Mouse (Mus musculus) heart, adult 9 months (tissue): ENCODE measurements around the gene Ccl7.

ENCODE experiments used
- DNase-seq, 2 experiments: peaks; one replicate each; pipeline ENCODE4 v3.0.0; 2022; ENCODE audit warnings: low spot score in 2 of 2

Ccl7 gene

DNA sequence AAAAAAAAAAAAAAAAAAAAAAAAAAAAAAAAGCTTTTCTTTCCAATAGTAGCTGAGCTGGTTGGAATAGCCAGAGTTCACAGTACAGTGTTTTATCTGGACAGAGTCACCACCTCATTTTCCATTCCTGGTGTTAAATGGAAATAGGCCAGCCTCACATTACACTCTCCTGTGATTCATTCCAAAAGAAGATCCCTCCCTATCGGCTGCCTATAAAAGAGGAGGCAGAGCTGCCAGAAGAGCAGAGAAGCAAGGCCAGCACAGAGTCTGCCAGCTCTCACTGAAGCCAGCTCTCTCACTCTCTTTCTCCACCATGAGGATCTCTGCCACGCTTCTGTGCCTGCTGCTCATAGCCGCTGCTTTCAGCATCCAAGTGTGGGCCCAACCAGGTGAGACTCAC lies at the start of gene Ccl7:
TSS of gene Ccl7 (plus strand) at position 242 of the 400 bp plus-strand sequence.
- DNase-seq: peak; percentile 61 to 72

- peak; percentile 30 to 71 for DNase-seq
Observed at GRCm38 (mm10) chr11:81996172-81996841, 49.2 kb upstream of the Ccl7 start.

GRCm38 (mm10) chr11:81997085-81997484 lies 48.4 kb upstream of the Ccl7 start:
- DNase-seq: no peak

GRCm38 (mm10) chr11:81998646-81999045 lies 46.9 kb upstream of the Ccl7 start:
- DNase-seq: no peak

- DNase-seq: no peak
Observed at GRCm38 (mm10) chr11:81999469-81999868, 46.0 kb upstream of the Ccl7 start.

GRCm38 (mm10) chr11:82000581-82000980 lies 44.9 kb upstream of the Ccl7 start:
- DNase-seq: no peak

- peak in 1 of 2 experiments; percentile 61 for DNase-seq
Observed at GRCm38 (mm10) chr11:82004810-82005209, 40.7 kb upstream of the Ccl7 start.

DNA sequence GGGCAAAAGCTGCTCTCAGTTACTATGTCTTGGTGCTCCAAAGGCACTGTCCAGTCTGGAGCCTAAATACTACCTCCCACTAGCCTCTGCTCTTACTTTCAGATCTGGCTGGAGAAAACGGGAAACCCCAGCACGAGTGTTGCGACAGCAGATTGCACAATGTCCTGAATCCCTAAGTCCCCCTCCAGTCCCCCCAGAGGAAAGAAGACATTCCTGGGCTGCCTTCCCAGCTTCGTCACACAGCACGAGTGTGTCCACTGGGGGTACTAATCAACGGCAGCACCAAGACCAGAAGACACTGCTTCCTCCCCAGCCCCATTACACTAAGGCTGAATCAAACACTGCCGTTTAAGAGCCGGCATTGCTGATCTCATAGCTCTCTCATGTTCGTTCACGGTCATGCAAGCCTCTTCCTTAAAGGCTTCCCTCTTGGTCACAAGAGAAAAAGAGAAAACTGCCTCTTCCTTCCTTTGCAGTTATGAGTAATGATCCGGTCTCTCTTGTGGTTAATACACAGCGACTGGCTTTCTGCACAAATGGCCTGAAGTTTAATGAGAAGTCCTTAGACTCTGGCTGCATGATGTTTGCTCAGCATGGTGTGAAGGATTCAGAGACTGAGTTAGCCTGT lies 38.6 kb upstream of the Ccl7 start:
- DNase-seq: peak; percentile 90

DNA sequence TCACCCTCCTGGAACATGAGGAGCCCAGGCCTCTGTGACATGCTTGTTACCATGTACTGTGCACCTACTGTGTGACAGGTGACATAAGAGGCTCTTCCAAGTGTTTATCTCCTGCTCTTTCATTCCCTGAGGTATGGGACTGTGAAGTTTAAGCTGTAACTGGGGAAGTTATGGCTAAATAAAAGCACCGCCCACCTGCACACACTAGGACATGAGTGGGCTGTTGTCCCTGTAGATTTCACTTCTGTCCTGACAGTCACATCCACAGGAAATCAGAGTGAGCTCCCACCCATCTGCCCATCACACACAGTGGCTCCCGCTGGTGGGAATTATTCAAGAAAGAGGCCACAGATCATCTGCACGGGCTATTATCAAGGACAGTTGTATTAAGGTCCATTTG lies 35.4 kb upstream of the Ccl7 start:
- DNase-seq: no peak

DNA sequence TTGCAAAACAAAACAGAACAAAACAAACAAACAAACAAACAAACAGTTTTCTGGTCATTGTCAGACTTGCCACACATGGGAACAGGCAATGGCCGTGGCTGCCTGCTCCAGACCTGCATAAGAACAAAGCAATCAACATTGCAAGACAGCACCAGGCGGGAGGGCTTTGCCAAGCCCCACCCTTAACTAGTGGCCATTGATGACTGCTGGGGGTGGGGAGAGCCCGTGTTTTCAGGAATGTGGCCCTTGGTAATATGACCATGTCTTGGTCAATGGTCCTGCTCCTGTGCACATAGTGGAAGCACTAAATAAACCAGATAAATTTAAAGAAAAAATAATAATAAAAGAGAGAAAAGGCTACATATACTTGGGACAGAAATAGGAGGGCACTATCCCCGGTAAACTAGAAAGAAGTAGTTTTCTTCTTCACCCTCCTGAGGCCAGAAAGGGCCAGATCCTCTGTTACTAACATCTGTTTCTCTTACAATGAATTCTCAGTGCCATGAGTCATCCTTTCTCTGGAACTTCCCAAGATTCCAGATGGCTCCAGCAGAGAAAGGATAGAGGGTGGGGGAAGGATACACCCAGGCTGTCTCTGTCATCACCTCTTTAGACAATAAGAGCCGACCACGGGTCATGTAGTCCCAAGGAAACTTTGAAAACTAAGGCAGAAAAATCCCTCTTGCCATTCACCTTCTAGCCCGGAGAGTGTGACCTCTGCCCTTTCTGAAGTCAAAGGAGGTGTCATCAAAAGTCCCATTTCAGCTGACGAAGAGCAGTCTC lies 33.9 kb upstream of the Ccl7 start:
- DNase-seq: peak; percentile 65 to 81

DNA sequence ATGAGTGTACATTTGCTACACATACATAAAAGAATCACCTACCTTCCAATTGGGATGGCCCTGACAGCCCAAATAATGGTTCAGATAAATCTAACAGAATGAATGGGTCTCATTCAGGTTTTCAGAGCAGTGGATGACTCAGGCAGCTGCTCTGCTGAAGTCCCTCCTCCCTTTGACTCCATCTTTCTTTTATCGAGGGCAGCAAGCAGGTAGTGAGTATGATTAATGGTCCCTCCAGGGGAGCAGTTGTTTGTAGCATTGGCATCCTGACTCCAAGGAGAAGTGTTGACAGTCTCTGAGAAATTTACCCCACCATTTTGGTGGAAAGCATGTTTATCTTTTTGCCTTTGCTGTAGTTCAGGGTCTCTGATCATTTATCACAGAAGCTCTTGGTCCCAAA lies 31.8 kb upstream of the Ccl7 start:
- no peak for DNase-seq

DNA sequence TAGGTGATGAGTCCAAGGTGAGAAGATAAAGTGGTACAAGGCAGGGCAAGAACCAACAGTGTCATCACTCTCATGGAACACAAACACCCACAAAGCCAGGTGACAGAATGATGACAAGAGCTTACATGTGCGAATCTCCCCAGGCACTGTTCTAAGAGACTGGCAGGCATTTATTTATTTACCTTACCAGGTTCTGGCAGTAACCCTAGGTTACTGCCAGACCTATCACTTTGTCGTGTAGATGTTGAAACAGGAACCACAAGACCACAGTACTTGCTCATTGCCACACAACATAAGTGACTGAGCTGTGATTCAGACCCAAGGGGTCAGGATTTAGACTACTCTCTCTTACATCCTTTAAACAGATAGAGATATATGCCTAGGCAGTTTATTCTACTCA lies 30.4 kb upstream of the Ccl7 start:
- DNase-seq: no peak

GRCm38 (mm10) chr11:82016181-82016780 lies 29.2 kb upstream of the Ccl7 start:
- peak; percentile 52 to 54 for DNase-seq

DNA sequence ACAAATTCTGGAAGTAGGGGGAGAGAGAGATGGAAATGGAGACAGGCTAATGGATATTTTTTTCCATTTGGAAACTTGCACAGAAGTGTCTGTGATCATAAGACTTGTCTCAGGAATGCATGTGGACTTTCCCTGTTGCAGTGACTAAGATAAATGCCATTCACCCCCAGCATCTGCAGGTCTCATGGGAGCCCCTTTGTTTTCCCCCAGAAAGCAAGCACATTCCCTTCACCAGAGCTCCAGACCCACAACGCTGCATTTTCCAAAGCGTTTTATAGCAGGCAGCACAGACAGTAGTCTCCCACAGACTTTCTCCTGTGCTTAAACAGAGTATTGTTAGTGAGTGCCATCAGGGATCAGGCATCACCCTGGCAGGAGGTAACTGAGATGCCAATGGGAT lies 26.1 kb upstream of the Ccl7 start:
- no peak for DNase-seq

GRCm38 (mm10) chr11:82019793-82020192 lies 25.7 kb upstream of the Ccl7 start:
- no peak for DNase-seq

- DNase-seq: no peak
Observed at GRCm38 (mm10) chr11:82021406-82021805, 24.1 kb upstream of the Ccl7 start.

DNA sequence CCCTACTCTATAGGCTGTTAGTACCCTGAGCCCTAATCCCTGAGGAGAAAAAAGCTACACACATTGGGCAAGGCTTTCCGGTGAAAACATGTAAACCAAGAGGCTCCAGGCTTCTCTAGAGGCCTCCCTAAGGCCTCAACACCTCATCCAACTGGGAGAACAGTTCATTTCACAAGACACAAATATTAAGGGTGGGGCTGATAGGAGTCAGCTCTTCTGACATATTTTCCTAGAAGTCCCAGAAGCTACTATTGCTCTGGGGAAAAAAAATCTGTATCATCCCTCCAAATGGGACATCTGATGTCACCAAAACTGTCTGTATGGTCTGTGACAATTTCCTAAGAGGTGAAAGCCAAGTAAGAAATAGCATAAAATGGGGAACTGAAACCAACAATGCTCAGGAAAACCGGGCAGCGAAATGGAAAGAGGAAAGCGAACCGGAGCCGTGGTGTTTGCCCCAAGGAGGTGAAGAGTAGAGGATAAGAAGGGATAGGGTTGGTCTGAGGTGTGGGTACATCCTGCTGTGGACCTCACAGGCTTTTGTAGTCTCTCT lies 22.9 kb upstream of the Ccl7 start:
- no peak for DNase-seq

- peak in 1 of 2 experiments; percentile 33 for DNase-seq
Observed at GRCm38 (mm10) chr11:82023769-82024168, 21.7 kb upstream of the Ccl7 start.

DNA sequence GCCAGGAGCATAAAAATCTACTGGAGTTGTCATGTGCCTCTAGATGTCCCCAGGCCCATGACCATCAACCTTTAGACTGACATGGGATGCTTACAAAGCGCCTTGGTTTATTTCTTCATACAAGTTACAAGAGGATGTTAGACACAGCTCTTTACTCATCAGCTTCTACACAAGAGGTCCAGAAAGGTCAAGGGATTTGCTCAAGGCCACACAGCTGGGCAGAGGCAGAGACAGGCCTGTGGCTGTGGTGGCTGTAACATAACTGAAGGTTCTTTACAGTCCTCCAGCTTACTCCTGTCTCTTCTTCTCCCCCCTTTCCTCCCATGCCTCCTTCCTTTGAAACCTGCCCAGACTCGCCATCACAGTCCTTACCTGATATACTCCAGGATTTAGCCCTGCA lies 15.3 kb upstream of the Ccl7 start:
- DNase-seq: no peak

DNA sequence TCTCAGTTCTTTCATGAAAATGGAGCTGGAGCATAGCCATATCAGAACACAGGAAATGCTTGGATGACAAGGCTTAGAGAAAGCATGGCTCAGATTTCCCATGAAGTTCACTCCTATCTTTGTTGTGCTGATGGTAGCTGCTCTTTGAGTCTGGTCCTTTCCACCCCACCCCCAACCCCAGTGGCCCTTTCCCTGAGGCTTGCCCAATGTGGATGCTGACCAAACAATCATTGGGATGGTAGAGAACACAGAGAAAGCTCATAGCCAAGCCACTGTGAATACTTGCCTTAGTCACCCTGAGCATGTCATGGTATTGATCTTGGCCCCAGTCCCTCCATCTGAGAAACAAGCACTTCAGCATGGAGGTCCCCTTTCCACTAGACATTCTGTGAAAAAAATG lies 13.4 kb upstream of the Ccl7 start:
- DNase-seq: no peak

GRCm38 (mm10) chr11:82032678-82033344 lies 12.7 kb upstream of the Ccl7 start:
- DNase-seq: peak; percentile 91

- DNase-seq: no peak
Observed at GRCm38 (mm10) chr11:82034446-82034845, 11.1 kb upstream of the Ccl7 start.
